Mouse (Mus musculus) neural tube, embryonic 15.5 days (tissue): ENCODE measurements around the gene Ap1s2. TPM values are rescaled to one million over a fixed set of nuclear protein-coding genes. Genes with fewer than 3 reads are reported as not detected.

Source experiments
- ATAC-seq: fragments of 200-750 bp; cut with Nextera tagmentation; 2 replicates; pipeline ENCODE4 v1.8.0; 2017; ENCODE audit warnings: mild to moderate bottlenecking, moderate TSS enrichment, moderate library complexity; ENCODE audit not compliant: low FRiP score
- H3K27ac ChIP-seq: fragments of 300-500 bp; sonication (generic); replicated peaks from 2 replicates; pipeline ENCODE4 v1.5.1; 2015; ENCODE audit warnings: mild to moderate bottlenecking, inconsistent platforms
- H3K27me3 ChIP-seq: fragments of 300-500 bp; sonication (generic); replicated peaks from 2 replicates; pipeline ENCODE4 v1.6.1; 2015; ENCODE audit warnings: inconsistent platforms
- H3K36me3 ChIP-seq: fragments of 300-500 bp; sonication (generic); 2 replicates; pipeline ENCODE4 v1.6.1; 2015; ENCODE audit warnings: inconsistent platforms
- H3K4me1 ChIP-seq: fragments of 300-500 bp; sonication (generic); 2 replicates; pipeline ENCODE4 v1.6.1; 2015; ENCODE audit warnings: inconsistent platforms
- H3K4me2 ChIP-seq: fragments of 300-500 bp; sonication (generic); 2 replicates; pipeline ENCODE4 v1.6.1; 2015; ENCODE audit warnings: inconsistent platforms, mild to moderate bottlenecking, moderate library complexity
- H3K4me3 ChIP-seq: fragments of 300-500 bp; sonication (generic); replicated peaks from 2 replicates; pipeline ENCODE4 v1.5.1; 2015; ENCODE audit warnings: mild to moderate bottlenecking, inconsistent platforms
- H3K9ac ChIP-seq: fragments of 300-500 bp; sonication (generic); replicated peaks from 2 replicates; pipeline ENCODE4 v1.6.1; 2015; ENCODE audit warnings: mild to moderate bottlenecking, inconsistent platforms
- H3K9me3 ChIP-seq: fragments of 300-500 bp; sonication (generic); replicated peaks from 2 replicates; pipeline ENCODE4 v1.6.1; 2016; ENCODE audit warnings: inconsistent platforms
- WGBS: fragments of 180-500 bp; shearing (Covaris S2); methylation state at CpG from one replicate; pipeline ENCODE4 v1.1.7; 2015; ENCODE audit warnings: mixed read lengths; 5-methylcytosine and 5-hydroxymethylcytosine counted together
- polyA plus RNA-seq: library from polyadenylated mRNA; unstranded; fragments of >200 nt; fragmentation: Nextera tagmentation; extraction: Ambion mirVana; gene quantifications from 2 replicates; pipeline ENCODE4 v1.2.1, GENCODE M21; 2015

Gene Ap1s2
- 127 and 156 TPM in 2 replicates for polyA plus RNA-seq

DNA sequence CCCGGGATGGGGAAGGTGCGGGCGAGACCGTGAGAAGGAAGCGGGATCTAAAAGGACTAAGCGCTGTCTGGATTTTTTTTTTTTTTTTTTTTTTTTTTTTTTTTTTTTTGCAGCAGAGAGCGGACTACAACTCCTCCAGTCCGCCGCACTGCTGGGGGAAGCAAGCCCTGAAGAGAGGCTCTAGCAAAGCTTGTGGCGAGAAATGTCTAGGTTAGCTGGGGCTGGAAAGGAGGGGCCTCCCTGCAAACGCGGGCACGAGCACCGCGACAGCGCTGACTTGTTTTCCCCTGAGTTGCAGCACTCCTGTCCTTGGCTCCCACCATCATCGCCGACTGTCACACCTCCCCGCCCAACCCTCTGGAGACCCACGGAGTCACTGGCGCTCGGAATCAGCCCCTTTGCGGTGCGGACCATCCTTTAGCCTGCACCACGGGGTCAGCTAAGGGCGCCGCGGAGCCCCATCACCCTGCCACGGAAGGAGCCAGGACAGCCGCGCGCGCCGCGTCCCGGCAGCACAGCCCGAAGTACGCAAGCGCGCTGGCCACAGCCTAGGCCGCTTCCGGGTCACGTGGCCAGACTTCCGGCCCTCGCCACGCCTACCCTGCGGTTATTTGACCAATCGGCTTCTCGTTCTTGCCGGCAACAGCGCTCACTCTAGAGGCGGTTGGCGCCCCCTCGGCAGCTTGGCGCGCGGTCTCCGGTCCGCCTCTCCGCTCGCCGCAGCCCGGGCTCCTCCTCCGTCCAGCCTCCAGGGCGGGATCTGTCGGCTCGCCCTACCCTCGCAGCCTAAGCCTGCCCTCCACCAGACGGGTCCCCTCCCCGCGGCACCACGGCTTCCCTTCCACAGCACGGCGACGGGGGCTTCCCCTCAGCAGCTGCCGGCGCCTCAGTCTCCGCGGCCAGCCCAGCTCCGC lies at the start of gene Ap1s2:
Gene Ap1s2 (plus strand): TSS at position 681 of the 914 bp plus-strand sequence.
- peak; percentile 99 for ATAC-seq
- WGBS: 15% methylated on average over 74 of the region's 80 CpGs
- H3K4me3 ChIP-seq: peak within 1 kb of the TSS; percentile 60
- H3K9me3 ChIP-seq: no peaks in the 10 kb centered on the region
- no peaks in the 10 kb centered on the region for H3K36me3 ChIP-seq
- H3K27ac ChIP-seq: peak within 1 kb of the TSS; percentile 92
- H3K4me1 ChIP-seq: no peaks in the 10 kb centered on the region
- peak within 1 kb of the TSS; percentile 53 for H3K9ac ChIP-seq
- peaks cover 3% of the 10 kb centered on the region; the same call in 1 of the 2 replicates for H3K27me3 ChIP-seq
- peak within 1 kb of the TSS; percentile 54 for H3K4me2 ChIP-seq

- no peaks in the 10 kb centered on the region for H3K4me1 ChIP-seq
- no peak overlapping the region for H3K27ac ChIP-seq
- H3K9ac ChIP-seq: no peak overlapping the region
- H3K9me3 ChIP-seq: no peaks in the 10 kb centered on the region
- no peak overlapping the region for H3K4me2 ChIP-seq
- H3K4me3 ChIP-seq: no peak overlapping the region
- no peaks in the 10 kb centered on the region for H3K36me3 ChIP-seq
- ATAC-seq: no peak
- 67% methylated on average over 5 of the region's 5 CpGs for WGBS
- 0 out of 2 replicates have a peak, but pooled peaks cover 3% of the 10 kb centered on the region for H3K27me3 ChIP-seq
Observed at GRCm38 (mm10) chrX:163867711-163868379, 41.0 kb upstream of the Ap1s2 start.

GRCm38 (mm10) chrX:163868659-163869278 lies 40.0 kb upstream of the Ap1s2 start:
- Histone ChIP-seq H3K4me2 (no peak overlapping the region), H3K4me3 (no peak overlapping the region), H3K9me3 (no peaks in the 10 kb centered on the region), H3K4me1 (no peaks in the 10 kb centered on the region), H3K27me3 (0 out of 2 replicates have a peak, but pooled peaks cover 3% of the 10 kb centered on the region), H3K27ac (no peak overlapping the region), H3K9ac (no peak overlapping the region), H3K36me3 (no peaks in the 10 kb centered on the region)
- no peak for ATAC-seq
- 72% methylated on average over 11 of the region's 11 CpGs for WGBS

- Histone ChIP-seq H3K27me3 (0 out of 2 replicates have a peak, but pooled peaks cover 6% of the 10 kb centered on the region), H3K4me2 (no peak overlapping the region), H3K4me1 (no peaks in the 10 kb centered on the region), H3K36me3 (no peaks in the 10 kb centered on the region), H3K9ac (no peak overlapping the region), H3K9me3 (no peaks in the 10 kb centered on the region), H3K4me3 (no peak overlapping the region), H3K27ac (no peak overlapping the region)
- WGBS: 87% methylated on average over 3 of the region's 3 CpGs
- no peak for ATAC-seq
Observed at GRCm38 (mm10) chrX:163875932-163876331, 32.9 kb upstream of the Ap1s2 start.

GRCm38 (mm10) chrX:163876636-163877035 lies 32.2 kb upstream of the Ap1s2 start:
- Histone ChIP-seq H3K4me1 (no peaks in the 10 kb centered on the region), H3K4me2 (no peak overlapping the region), H3K36me3 (no peaks in the 10 kb centered on the region), H3K9me3 (no peaks in the 10 kb centered on the region), H3K4me3 (no peak overlapping the region), H3K27me3 (0 out of 2 replicates have a peak, but pooled peaks cover 6% of the 10 kb centered on the region), H3K27ac (no peak overlapping the region), H3K9ac (no peak overlapping the region)
- 58% methylated on average over 4 of the region's 4 CpGs for WGBS
- no peak for ATAC-seq

- ATAC-seq: no peak
- H3K27me3 ChIP-seq: 0 out of 2 replicates have a peak, but pooled peaks cover 6% of the 10 kb centered on the region
- 77% methylated on average over 6 of the region's 6 CpGs for WGBS
Observed at GRCm38 (mm10) chrX:163879039-163879438, 29.8 kb upstream of the Ap1s2 start.

GRCm38 (mm10) chrX:163879461-163879860 lies 29.4 kb upstream of the Ap1s2 start:
- no peak overlapping the region for H3K27ac ChIP-seq
- H3K4me1 ChIP-seq: no peaks in the 10 kb centered on the region
- ATAC-seq: no peak
- H3K9ac ChIP-seq: no peak overlapping the region
- 60% methylated on average over 5 of the region's 5 CpGs for WGBS
- no peak overlapping the region for H3K4me2 ChIP-seq
- H3K9me3 ChIP-seq: no peaks in the 10 kb centered on the region
- no peaks in the 10 kb centered on the region for H3K36me3 ChIP-seq
- 0 out of 2 replicates have a peak, but pooled peaks cover 6% of the 10 kb centered on the region for H3K27me3 ChIP-seq
- no peak overlapping the region for H3K4me3 ChIP-seq

More at GRCm38 (mm10) chrX:163879039-163879438, 29.8 kb upstream of the Ap1s2 start:
- Histone ChIP-seq H3K9me3 (no peaks in the 10 kb centered on the region), H3K36me3 (no peaks in the 10 kb centered on the region), H3K4me3 (no peak overlapping the region), H3K4me2 (no peak overlapping the region), H3K27ac (no peak overlapping the region), H3K9ac (no peak overlapping the region), H3K4me1 (no peaks in the 10 kb centered on the region)

GRCm38 (mm10) chrX:163885539-163885981 lies 23.3 kb upstream of the Ap1s2 start:
- no peak overlapping the region for H3K4me3 ChIP-seq
- H3K27me3 ChIP-seq: no peaks in the 10 kb centered on the region
- no peaks in the 10 kb centered on the region for H3K36me3 ChIP-seq
- H3K27ac ChIP-seq: no peak overlapping the region
- no peak overlapping the region for H3K9ac ChIP-seq
- ATAC-seq: peak; percentile 59; the same call in 1 of the 2 replicates
- no peaks in the 10 kb centered on the region for H3K4me1 ChIP-seq
- H3K4me2 ChIP-seq: no peak overlapping the region
- 63% methylated on average over 4 of the region's 4 CpGs for WGBS
- H3K9me3 ChIP-seq: no peaks in the 10 kb centered on the region

GRCm38 (mm10) chrX:163897354-163897753 lies 11.5 kb upstream of the Ap1s2 start:
- Histone ChIP-seq H3K27ac (no peak overlapping the region), H3K27me3 (0 out of 2 replicates have a peak, but pooled peaks cover 2% of the 10 kb centered on the region), H3K36me3 (no peaks in the 10 kb centered on the region), H3K4me1 (no peaks in the 10 kb centered on the region), H3K9ac (no peak overlapping the region), H3K4me3 (no peak overlapping the region), H3K4me2 (no peak overlapping the region), H3K9me3 (no peaks in the 10 kb centered on the region)
- WGBS: 96% methylated on average over 1 of the region's 1 CpGs
- ATAC-seq: no peak

GRCm38 (mm10) chrX:163899431-163900020 lies 9.3 kb upstream of the Ap1s2 start:
- H3K4me2 ChIP-seq: no peak overlapping the region
- 59% methylated on average over 5 of the region's 5 CpGs for WGBS
- peaks cover 8% of the 10 kb centered on the region; the same call in 1 of the 2 replicates for H3K27me3 ChIP-seq
- H3K27ac ChIP-seq: no peak overlapping the region
- H3K9ac ChIP-seq: no peak overlapping the region
- H3K4me1 ChIP-seq: no peaks in the 10 kb centered on the region
- no peaks in the 10 kb centered on the region for H3K36me3 ChIP-seq
- no peak overlapping the region for H3K4me3 ChIP-seq
- H3K9me3 ChIP-seq: no peaks in the 10 kb centered on the region
- ATAC-seq: no peak

GRCm38 (mm10) chrX:163906861-163907260 lies 2.0 kb upstream of the Ap1s2 start:
- 54% methylated on average over 2 of the region's 2 CpGs for WGBS
- no peak for ATAC-seq
- H3K4me2 ChIP-seq: no peak overlapping the region

More at GRCm38 (mm10) chrX:163906861-163907260, 2.0 kb upstream of the Ap1s2 start:
- no peaks in the 10 kb centered on the region for H3K4me1 ChIP-seq
- no peaks in the 10 kb centered on the region for H3K36me3 ChIP-seq
- no peaks in the 10 kb centered on the region for H3K9me3 ChIP-seq
- no peak overlapping the region for H3K4me3 ChIP-seq
- H3K27ac ChIP-seq: no peak overlapping the region
- H3K27me3 ChIP-seq: peaks cover 9% of the 10 kb centered on the region; the same call in 1 of the 2 replicates
- H3K9ac ChIP-seq: no peak overlapping the region
